Mouse (Mus musculus) mouse embryonic stem cell (cell line): Measurements from ENCODE around the gene Olfr883.

Experiments used
- in situ Hi-C, 2 experiments: fragments of 300-500 bp; cut with MboI; formaldehyde crosslinking; loops; 1 replicate in 1 of 2; 3 replicates in 1 of 2; pipeline ENCODE4 v1.14.3; 2019 to 2020; ENCODE audit warnings: low sequenced_read_pairs in 2 of 2, low pct_unique_long_range_greater_than_20kb in 1 of 2, mixed read lengths in 1 of 2; ENCODE audit not compliant: unreplicated experiment in 1 of 2

The Olfr883 gene

GRCm38 (mm10) chr9:38025508-38025907, at the start of gene Olfr883:
Gene Olfr883 (plus strand): TSS chr9:38025808.
- in situ Hi-C loops = no loop called here

DNA sequence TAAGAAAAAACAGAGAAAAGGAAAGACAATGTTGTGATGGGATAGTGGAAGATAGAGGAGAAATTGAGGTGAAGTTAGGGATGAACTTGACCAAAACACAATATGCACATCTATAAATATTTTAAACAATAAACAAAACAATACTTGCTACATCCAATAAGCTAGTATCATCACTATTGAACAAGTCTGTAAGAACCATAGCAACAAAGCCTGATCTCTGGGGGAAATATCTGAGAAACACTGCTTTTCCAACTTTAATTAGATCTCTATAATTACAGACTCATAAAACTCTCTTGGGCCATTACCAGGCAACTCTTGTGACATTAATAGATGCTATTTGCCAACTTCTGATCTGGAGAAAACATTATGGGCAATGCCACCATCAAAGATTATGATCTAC, 34.1 kb upstream of the Olfr883 start, which contains the start of gene Olfr881:
TSS of gene Olfr881 (plus strand) at position 301 of the 400 bp plus-strand sequence.
- in situ Hi-C loops = no loop called here

DNA sequence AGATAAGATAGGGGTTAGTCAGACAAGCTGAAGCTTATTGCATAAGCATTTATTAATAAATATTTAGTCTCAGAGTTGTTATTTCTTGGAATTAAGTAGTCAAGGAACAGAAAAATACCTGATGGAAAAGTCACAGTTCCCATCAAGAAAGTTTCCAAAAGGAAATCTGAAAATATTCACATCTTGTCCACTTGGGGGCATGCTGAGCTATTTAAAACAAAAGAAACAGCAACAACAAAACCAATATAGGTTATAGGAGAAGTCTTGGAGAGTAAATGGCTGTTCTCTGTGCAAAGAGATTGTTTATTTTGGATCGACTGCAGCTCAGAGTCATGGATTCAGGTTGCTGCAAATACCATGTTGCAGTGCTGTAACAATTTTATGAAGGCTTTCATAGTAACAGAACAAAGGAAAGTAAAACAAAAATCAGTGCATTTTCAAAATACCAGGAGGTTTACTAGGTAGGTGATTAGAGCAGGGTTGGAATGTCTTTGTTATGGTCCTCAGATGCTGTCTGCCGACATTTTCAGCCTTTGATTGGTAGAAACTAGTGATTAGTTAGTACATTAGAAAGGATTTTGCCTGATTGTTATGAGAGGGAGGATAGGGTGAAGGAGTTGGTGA, 26.9 kb upstream of the Olfr883 start:
- in situ Hi-C loops = no loop called here

DNA sequence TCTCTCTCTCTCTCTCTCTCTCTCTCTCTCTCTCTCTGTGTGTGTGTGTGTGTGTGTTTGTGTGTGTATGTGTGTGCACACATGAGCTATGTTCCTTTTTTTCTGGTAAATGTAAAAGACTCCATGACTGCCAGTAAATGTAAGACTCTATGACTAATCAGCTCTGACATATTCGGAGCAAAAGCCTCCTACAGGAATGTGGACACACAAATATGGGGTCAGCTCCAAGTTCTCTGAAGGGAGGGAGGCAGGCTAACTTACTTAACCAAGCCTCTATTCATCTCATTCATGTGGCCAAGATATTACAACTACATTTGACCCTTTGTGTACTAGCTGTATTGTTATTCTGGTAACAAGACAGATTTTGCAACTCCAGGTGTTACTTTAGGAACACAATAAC, 25.6 kb upstream of the Olfr883 start:
- in situ Hi-C loops = no loop called here

DNA sequence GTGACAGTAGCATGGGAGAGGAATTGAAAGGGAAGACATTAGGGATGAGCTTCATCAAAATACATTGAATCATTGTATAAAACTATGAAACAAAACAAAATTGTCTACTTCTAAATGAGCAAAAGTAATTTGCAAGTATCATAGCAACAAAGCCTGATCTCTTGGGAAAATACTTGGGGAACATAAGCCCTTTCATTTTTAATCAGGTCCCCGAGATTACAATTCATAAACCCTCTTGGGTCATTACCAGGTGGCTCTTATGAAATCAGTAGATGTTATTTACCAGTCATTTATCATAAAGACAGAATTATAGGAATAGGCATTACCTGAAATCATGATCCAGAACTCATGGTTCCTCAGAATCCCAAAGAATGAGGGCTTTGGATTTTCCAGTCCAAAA, 20.6 kb downstream of the Olfr883 start, which contains the start of gene Olfr884:
TSS of gene Olfr884 (plus strand) at position 301 of the 400 bp plus-strand sequence.
- in situ Hi-C loops = no loop called here

DNA sequence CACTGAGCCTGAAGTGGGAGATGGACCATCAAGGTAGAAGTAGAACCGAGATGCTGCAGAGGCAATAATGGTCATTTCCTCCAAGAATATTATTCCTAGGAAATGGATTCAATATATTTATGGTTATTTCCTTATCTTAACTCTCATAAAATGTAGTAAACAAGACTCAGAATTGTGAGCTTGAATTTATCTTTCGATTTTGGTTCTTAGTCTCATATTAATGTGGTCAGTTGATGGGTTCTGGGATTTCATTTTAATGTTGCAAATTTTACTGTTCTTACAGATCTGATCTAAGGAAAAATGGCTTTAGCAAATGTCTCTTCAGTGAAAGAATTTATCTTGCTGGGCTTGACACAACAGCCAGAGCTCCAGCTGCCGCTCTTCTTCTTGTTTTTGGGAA, 35.4 kb downstream of the Olfr883 start, which contains the start of gene Olfr885:
TSS of gene Olfr885 (plus strand) at position 301 of the 400 bp plus-strand sequence.
- in situ Hi-C loops = no loop called here
